Mouse (Mus musculus): ENCODE measurements around the gene S100a5. TPM values are rescaled to one million over a fixed set of nuclear protein-coding genes. Genes with fewer than 3 reads are reported as not detected.

The S100a5 gene
- polyA plus RNA-seq, 1 experiment from 2014 or later = not detected

DNA sequence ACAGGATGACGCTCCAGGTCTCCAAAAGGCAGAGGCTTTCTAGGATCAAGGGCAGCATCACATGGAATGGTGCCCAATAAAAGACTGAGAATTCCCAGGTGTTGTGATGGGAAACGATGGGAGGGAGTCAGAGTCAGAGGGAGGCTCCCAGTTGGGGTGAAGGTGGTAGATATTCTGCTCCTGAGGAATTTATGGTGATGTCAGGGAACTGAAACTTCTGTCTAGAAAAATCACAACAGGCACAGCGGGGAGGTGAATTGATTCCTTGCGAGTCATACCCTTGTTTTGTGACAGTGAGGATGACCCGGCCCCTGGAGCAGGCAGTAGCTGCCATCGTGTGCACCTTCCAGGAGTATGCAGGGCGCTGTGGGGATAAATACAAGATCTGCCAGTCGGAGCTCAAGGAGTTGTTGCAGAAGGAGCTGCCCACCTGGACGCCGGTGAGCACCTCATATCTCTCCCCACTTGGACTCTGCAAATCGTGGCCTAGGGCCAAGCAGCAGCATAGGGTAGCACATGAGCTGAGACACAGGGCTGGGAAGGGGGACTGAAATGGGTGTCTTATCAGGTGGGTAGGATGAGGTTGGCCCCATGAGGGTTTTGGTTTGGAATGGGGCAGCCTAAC lies 6.7 kb upstream of the S100a5 start, which contains the start of gene Gm42674:
TSS of gene Gm42674 (plus strand) at position 419 of the 625 bp plus-strand sequence.
- 86% methylated on average over 11 of the region's 11 CpGs for WGBS
- H3K9me3 ChIP-seq = no peaks in the 10 kb centered on the region

DNA sequence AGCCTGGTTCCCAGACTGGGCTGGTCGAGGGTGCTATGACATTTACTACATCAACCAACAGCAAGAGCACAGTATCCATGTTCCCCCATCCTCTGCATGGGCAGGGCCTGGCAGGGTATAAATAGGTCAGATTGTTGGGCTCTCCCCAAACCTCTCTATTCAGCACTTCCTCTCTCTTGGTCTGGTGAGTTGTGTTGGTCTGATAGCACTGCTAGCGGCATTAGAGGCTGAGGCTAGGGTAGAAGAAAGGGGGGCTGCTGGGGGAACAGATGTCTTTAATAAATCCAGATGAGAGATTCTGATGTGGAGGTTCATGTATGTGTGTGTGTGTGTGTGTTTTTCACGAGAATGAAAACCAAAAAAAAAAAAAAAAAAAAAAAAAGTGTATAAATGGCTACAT lies 4.7 kb upstream of the S100a5 start, which contains the start of gene S100a4:
TSS of gene S100a4 (plus strand) at position 149 of the 400 bp plus-strand sequence.
- H3K4me3 ChIP-seq = no peak within 1 kb of the TSS
- H3K4me2 ChIP-seq = no peak within 1 kb of the TSS
- H3K27ac ChIP-seq (replicated peaks) = no peak within 1 kb of the TSS
- H3K36me3 ChIP-seq = no peaks in the 10 kb centered on the region
- no peak within 1 kb of the TSS for H3K9ac ChIP-seq
- ATAC-seq (ENCODE audit: low read depth) = no peak
- peaks cover 9% of the 10 kb centered on the region for H3K4me1 ChIP-seq (replicated peaks)
- H3K9me3 ChIP-seq = no peaks in the 10 kb centered on the region
- 61% methylated on average over 3 of the region's 3 CpGs for WGBS
- H3K27me3 ChIP-seq = no peaks in the 10 kb centered on the region

More for the DNA sequence above, 6.7 kb upstream of the S100a5 start, which contains the start of gene Gm42674:
- Histone ChIP-seq H3K27ac (replicated peaks) (no peak within 1 kb of the TSS), H3K27me3 (no peaks in the 10 kb centered on the region), H3K4me2 (no peak within 1 kb of the TSS), H3K9ac (no peak within 1 kb of the TSS), H3K4me3 (no peak within 1 kb of the TSS), H3K36me3 (no peaks in the 10 kb centered on the region), H3K4me1 (replicated peaks) (peaks cover 9% of the 10 kb centered on the region)
- no peak for ATAC-seq (ENCODE audit: low read depth)

DNA sequence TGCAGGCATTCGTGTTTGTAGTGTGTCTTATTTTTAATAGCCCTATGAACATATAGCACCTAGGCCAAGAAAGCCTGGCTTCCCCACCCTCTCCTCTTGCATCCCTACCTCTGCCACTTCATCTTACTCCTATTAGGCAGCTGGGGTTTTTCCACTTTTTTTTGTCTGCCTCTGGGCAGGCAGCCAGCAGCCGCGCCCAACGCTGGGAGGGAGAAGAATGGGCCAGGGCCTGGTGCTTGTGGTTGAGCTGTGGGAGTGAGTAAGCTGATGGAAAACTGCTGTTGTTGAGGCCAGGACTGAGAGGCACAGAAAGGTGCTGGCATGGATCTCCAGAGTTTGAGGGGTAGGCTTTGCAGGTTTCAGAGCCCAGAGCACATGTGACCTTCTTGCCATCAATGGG lies 3.9 kb upstream of the S100a5 start:
- Histone ChIP-seq H3K36me3 (no peaks in the 10 kb centered on the region), H3K4me2 (no peak overlapping the region), H3K4me3 (no peak overlapping the region), H3K27ac (replicated peaks) (no peak overlapping the region), H3K27me3 (no peaks in the 10 kb centered on the region), H3K9me3 (no peaks in the 10 kb centered on the region), H3K9ac (no peak overlapping the region), H3K4me1 (replicated peaks) (peaks cover 9% of the 10 kb centered on the region)
- 56% methylated on average over 4 of the region's 4 CpGs for WGBS
- ATAC-seq (ENCODE audit: low read depth) = peak; percentile 61; the same call in 1 of the 2 replicates

DNA sequence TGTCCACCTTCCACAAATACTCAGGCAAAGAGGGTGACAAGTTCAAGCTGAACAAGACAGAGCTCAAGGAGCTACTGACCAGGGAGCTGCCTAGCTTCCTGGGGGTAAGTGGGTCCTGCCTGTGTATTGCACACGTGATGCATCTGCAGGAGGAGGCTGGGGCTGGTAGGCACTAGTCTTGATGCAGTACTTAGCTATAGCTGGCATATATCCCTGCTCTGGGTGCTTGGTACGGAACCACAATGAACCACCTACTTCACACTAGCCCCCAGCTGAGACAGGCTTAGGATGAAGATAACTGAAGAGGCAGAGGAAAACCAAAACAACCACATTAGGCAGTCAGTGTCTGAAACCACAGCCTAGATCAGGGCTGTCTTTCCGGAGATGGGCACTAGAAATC lies 3.3 kb upstream of the S100a5 start:
- H3K9me3 ChIP-seq = no peaks in the 10 kb centered on the region
- WGBS = 89% methylated on average over 3 of the region's 3 CpGs
- no peak overlapping the region for H3K27ac ChIP-seq (replicated peaks)
- no peak overlapping the region for H3K4me2 ChIP-seq
- H3K36me3 ChIP-seq = no peaks in the 10 kb centered on the region
- peaks cover 9% of the 10 kb centered on the region for H3K4me1 ChIP-seq (replicated peaks)
- ATAC-seq (ENCODE audit: low read depth) = no peak
- H3K9ac ChIP-seq = no peak overlapping the region
- no peaks in the 10 kb centered on the region for H3K27me3 ChIP-seq
- H3K4me3 ChIP-seq = no peak overlapping the region

DNA sequence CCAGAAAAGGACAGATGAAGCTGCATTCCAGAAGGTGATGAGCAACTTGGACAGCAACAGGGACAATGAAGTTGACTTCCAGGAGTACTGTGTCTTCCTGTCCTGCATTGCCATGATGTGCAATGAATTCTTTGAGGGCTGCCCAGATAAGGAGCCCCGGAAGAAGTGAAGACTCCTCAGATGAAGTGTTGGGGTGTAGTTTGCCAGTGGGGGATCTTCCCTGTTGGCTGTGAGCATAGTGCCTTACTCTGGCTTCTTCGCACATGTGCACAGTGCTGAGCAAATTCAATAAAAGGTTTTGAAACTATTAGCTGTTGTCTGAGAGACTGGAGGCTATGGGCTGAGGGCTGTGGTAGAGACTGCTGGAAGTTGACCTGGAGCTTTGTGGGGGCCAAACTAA lies 2.6 kb upstream of the S100a5 start:
- Histone ChIP-seq H3K4me1 (replicated peaks) (peaks cover 9% of the 10 kb centered on the region), H3K9me3 (no peaks in the 10 kb centered on the region), H3K27ac (replicated peaks) (no peak overlapping the region), H3K9ac (no peak overlapping the region), H3K36me3 (no peaks in the 10 kb centered on the region), H3K27me3 (no peaks in the 10 kb centered on the region), H3K4me3 (no peak overlapping the region), H3K4me2 (no peak overlapping the region)
- 84% methylated on average over 2 of the region's 2 CpGs for WGBS
- no peak for ATAC-seq (ENCODE audit: low read depth)

DNA sequence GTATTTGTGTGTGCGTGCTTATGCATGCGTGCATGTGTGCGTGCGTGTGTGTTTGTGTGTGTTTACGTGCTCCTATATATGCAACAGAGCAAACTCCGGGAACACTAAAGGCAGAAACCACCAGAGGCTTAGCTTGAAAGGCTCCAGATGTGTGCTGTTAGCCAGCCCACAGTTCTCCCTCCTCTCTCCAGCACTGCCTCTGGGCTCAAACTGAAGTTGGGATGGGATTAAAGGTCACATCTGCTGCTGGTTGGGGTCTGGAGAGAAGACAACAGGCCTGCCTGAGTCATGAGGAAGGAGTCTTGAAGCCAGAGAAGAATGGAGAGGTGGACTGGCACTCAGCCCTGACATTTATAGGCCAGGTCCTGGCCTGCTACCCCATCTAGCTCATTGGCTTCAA lies 2.1 kb upstream of the S100a5 start:
- Histone ChIP-seq H3K4me2 (no peak overlapping the region), H3K27ac (replicated peaks) (no peak overlapping the region), H3K9ac (no peak overlapping the region), H3K4me1 (replicated peaks) (peaks cover 9% of the 10 kb centered on the region), H3K36me3 (no peaks in the 10 kb centered on the region), H3K9me3 (no peaks in the 10 kb centered on the region), H3K4me3 (no peak overlapping the region), H3K27me3 (no peaks in the 10 kb centered on the region)
- no peak for ATAC-seq (ENCODE audit: low read depth)
- WGBS = 86% methylated on average over 6 of the region's 6 CpGs

DNA sequence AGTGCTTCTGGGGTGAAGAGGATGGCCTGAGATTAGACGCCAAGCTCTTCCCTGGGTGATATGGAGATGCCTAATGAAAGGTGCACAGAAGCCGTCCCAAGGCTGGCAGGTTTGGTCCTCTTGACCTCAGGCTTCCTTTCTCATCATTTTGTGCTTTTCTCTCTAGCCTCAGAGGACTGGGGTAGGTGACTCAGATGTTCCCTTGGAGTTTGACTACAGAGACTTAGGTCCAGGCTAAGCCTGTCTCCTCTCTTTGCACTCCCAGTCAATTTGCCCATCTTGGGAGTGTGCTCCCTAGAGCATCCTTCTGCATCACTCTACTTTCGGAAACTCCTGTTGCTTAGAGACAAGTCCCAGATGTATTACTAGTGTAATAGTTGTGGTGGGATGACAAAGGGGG lies 962 bp upstream of the S100a5 start:
- Histone ChIP-seq H3K4me3 (no peak overlapping the region), H3K27ac (replicated peaks) (no peak overlapping the region), H3K4me2 (no peak overlapping the region), H3K27me3 (no peaks in the 10 kb centered on the region), H3K4me1 (replicated peaks) (peaks cover 9% of the 10 kb centered on the region), H3K36me3 (no peaks in the 10 kb centered on the region), H3K9ac (no peak overlapping the region), H3K9me3 (no peaks in the 10 kb centered on the region)
- WGBS = 84% methylated on average over 3 of the region's 3 CpGs
- no peak for ATAC-seq (ENCODE audit: low read depth)

DNA sequence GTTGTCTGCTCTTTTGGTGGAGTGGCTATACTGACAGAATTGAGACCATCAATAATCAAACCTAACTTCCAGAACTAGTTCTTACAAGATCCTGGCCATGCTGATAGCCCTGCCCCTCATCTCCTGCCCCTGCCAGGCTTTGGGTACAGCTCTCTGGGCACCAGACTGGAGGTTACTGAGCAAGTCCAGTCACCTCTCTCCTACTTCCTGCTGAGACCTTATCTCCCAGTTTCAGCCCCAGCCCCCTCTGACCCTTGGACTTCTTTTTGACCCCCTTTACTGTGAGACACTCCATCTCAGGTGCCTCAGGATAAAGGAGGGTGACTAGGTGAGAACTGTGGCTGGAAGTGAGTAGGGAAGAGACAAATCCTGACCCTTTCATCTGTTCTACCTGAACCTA lies 779 bp downstream of the S100a5 start:
- Histone ChIP-seq H3K9me3 (no peaks in the 10 kb centered on the region), H3K4me1 (replicated peaks) (peaks cover 17% of the 10 kb centered on the region), H3K9ac (no peak overlapping the region), H3K4me3 (no peak overlapping the region), H3K36me3 (no peaks in the 10 kb centered on the region), H3K27me3 (peaks cover 9% of the 10 kb centered on the region; the same call in 1 of the 2 replicates), H3K4me2 (no peak overlapping the region), H3K27ac (replicated peaks) (no peak overlapping the region)
- no peak for ATAC-seq (ENCODE audit: low read depth)

DNA sequence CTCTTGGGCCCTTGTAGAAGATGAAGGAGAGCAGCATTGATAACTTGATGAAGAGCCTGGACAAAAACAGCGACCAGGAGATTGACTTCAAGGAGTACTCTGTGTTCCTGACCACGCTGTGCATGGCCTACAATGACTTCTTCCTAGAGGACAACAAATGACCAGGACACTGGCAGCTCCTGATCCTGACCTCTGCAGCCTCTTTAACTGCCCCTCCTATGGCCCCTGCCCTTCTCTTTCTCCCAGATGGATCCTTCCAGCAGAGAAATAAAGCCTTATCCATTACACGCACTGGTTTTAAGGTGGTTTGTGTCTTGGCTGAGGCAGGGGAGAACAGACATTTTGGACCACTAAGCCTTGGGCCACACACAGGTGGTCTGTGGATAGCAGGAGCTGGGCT lies 3.2 kb downstream of the S100a5 start:
- Histone ChIP-seq H3K27ac (replicated peaks) (no peak overlapping the region), H3K9me3 (no peaks in the 10 kb centered on the region), H3K4me2 (no peak overlapping the region), H3K36me3 (no peaks in the 10 kb centered on the region), H3K4me1 (replicated peaks) (peaks cover 7% of the 10 kb centered on the region), H3K9ac (no peak overlapping the region), H3K4me3 (no peak overlapping the region), H3K27me3 (peaks cover 9% of the 10 kb centered on the region; the same call in 1 of the 2 replicates)
- no peak for ATAC-seq (ENCODE audit: low read depth)
- 90% methylated on average over 3 of the region's 3 CpGs for WGBS

DNA sequence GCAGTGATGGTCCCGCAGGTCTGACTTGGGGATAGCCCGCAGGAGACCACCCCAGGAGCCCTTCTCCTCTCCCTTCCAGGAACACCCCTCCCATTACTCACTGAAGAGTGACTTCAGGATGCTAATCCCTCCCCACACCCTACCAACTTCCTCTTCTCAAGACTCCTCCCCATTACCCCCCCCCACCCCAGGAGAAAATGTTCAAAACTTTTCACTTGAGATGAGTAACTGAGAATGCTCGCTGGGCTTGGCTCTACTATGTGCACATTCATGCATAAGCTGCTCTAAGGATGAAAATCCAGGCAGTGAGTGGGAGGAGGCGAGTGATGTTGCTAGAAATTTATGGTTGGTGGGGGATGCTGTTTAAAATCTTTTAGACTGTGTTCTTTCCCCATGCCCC lies 3.7 kb downstream of the S100a5 start:
- no peaks in the 10 kb centered on the region for H3K36me3 ChIP-seq
- peaks cover 7% of the 10 kb centered on the region for H3K4me1 ChIP-seq (replicated peaks)
- no peak overlapping the region for H3K4me3 ChIP-seq
- H3K27ac ChIP-seq (replicated peaks) = no peak overlapping the region
- no peak for ATAC-seq (ENCODE audit: low read depth)
- no peak overlapping the region for H3K9ac ChIP-seq
- 61% methylated on average over 4 of the region's 4 CpGs for WGBS
- H3K9me3 ChIP-seq = no peaks in the 10 kb centered on the region
- no peak overlapping the region for H3K4me2 ChIP-seq
- peaks cover 9% of the 10 kb centered on the region; the same call in 1 of the 2 replicates for H3K27me3 ChIP-seq

DNA sequence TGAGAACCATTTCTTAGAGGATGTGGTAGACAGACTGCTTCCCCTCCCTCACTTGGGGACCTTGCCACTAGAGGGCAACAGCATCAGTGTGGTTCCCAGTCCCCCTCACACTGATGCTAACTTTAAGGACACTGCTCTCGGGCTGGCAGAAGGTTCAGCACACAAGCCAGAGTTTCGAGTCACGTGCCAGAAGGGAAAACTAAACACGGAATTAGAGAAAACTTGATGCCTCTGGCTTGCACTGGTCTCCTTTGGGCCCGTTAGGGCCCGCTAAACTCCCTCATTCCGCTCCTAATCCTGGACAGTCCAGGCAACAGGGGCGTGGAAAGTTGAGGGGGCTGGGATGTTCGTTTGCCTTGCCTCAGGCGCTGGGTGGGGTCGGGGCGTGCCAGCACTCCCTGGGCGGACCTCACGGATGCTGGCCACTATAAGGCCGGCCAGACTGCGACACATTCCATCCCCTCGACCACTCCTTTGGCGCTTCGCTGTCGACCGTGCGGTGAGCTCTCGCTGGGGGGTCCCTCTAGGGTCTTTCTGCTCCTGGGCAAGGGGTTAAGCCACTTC lies 4.5 kb downstream of the S100a5 start, which contains the start of gene S100a6:
TSS of gene S100a6 (plus strand) at position 155 of the 564 bp plus-strand sequence.
- peaks cover 9% of the 10 kb centered on the region; the same call in 1 of the 2 replicates for H3K27me3 ChIP-seq
- H3K4me2 ChIP-seq = peak within 1 kb of the TSS; percentile 61
- peak within 1 kb of the TSS; percentile 55 for H3K9ac ChIP-seq
- H3K4me1 ChIP-seq (replicated peaks) = peaks cover 7% of the 10 kb centered on the region
- no peak within 1 kb of the TSS for H3K27ac ChIP-seq (replicated peaks)
- H3K36me3 ChIP-seq = no peaks in the 10 kb centered on the region
- under 1% methylated on average over 23 of the region's 23 CpGs for WGBS
- H3K9me3 ChIP-seq = no peaks in the 10 kb centered on the region
- peak within 1 kb of the TSS; percentile 30 for H3K4me3 ChIP-seq
- ATAC-seq (ENCODE audit: low read depth) = peak; percentile 62

DNA sequence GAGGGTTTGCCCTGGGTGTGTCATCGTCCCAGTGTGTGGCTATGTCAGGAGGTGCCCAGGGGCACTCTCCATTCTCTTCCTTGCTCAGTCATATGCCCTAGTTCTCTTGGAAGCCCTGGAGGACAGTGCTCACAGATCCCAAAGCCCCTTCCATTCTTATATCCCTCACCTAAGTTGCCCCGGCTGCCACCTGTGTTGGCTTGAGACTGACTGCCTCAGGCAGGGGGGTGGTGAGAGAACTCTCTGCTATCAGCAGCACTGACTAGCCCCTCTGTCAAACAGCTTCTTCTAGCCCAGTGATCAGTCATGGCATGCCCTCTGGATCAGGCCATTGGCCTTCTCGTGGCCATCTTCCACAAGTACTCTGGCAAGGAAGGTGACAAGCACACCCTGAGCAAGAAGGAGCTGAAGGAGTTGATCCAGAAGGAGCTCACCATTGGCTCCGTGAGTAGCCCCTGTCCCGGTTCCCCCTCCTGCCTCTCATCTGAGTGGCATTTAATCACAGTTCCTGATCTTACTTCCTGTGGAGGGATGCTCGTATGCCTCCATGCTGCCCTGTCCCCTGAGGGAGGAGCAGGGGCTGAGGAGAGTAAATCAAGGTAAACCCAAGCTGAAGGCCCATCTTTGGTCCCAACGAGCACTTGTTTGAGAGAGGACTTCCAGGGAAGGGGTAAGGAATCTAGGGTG lies 5.3 kb downstream of the S100a5 start:
- Histone ChIP-seq H3K27me3 (peaks cover 9% of the 10 kb centered on the region; the same call in 1 of the 2 replicates), H3K9me3 (no peaks in the 10 kb centered on the region), H3K9ac (no peak overlapping the region), H3K4me1 (replicated peaks) (peaks cover 7% of the 10 kb centered on the region), H3K27ac (replicated peaks) (no peak overlapping the region), H3K4me2 (peak overlapping the region; percentile 61), H3K36me3 (no peaks in the 10 kb centered on the region), H3K4me3 (peak overlapping the region; percentile 30; the same call in 1 of the 2 replicates)
- ATAC-seq (ENCODE audit: low read depth) = peak; percentile 16; the same call in 1 of the 2 replicates
- 70% methylated on average over 7 of the region's 7 CpGs for WGBS
